In the genomic region with DNA sequence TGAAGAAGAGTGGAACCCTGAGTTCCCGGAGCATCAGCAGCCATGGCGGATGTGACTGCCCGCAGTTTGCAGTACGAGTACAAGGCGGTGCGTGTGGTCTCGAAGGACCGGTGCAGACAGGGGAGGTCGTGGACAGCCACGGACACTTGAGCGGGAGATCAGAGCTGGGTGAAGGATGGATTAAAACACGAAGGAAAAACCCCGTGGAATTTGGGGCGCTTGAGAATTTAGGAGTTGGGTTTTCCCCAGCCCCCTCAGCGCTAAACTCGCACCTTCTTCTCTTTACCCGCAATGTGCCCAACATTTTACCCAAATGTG, we compare ENCODE assay signal across 8 mouse cellular contexts. TPM values are rescaled to one million over a fixed set of nuclear protein-coding genes. Genes with fewer than 3 reads are reported as not detected.
DNase-seq lines count a peak whose midpoint lies in the region; ATAC-seq and TF ChIP-seq lines count a peak whose summit lies in the region.

No protein-coding gene starts in this region.

- H3K4me3 ChIP-seq in gastrocnemius, adult 2 months = peak overlapping the region; percentile 83
- peak overlapping the region; percentile 94 for H3K4me3 ChIP-seq in testis, adult 2 months (ENCODE audit: control insufficient read depth, low read depth, low read length)
- peak overlapping the region; percentile 94 for H3K4me3 ChIP-seq in liver, embryonic 11.5 days (ENCODE audit: low read depth, low read length)
- H3K4me3 ChIP-seq in stomach, postnatal 0 days (ENCODE audit: low read depth, low read length) = peak overlapping the region; percentile 77

- peak overlapping the region; percentile 84 for H3K4me2 ChIP-seq in liver, embryonic 11.5 days
- H3K4me2 ChIP-seq in stomach, postnatal 0 days (replicated peaks; ENCODE audit: low read depth) = peak overlapping the region; percentile 59

- no peaks in the 10 kb centered on the region for H3K9me3 ChIP-seq in liver, embryonic 11.5 days (ENCODE audit: control insufficient read depth, low read length)
- H3K9me3 ChIP-seq in stomach, postnatal 0 days (ENCODE audit: control insufficient read depth, low read length) = no peaks in the 10 kb centered on the region

- DNase-seq in gastrocnemius, adult 2 months = no peak
- DNase-seq in gastrocnemius, postnatal 36 days = no peak
- DNase-seq in testis, postnatal 10 days (ENCODE audit: low spot score) = no peak
- no peak for DNase-seq in liver, embryonic 11.5 days (ENCODE audit: low spot score)
- DNase-seq in stomach, postnatal 0 days (ENCODE audit: low spot score) = no peak
- DNase-seq in left cerebral cortex, postnatal 36 days (ENCODE audit: low spot score in 2 of 2) = no peak
- no peak for DNase-seq in adrenal gland, postnatal 25 days

- ATAC-seq in liver, embryonic 11.5 days (replicated peaks; ENCODE audit: low FRiP score) = no peak; the same call in 1 of the 2 replicates
- 0 out of 2 replicates have a peak, but pooled peaks have one; percentile 8 for ATAC-seq in stomach, postnatal 0 days (ENCODE audit: low FRiP score, low TSS enrichment)

- peak overlapping the region; percentile 86 for H3K9ac ChIP-seq in liver, embryonic 11.5 days (ENCODE audit: low read depth, low read length)
- H3K9ac ChIP-seq in stomach, postnatal 0 days (ENCODE audit: low read length) = peak overlapping the region; percentile 81

- intact Hi-C loops in gastrocnemius, adult 2 months (cut with DNase I) = loop anchor here (2.0 to 5.0 kb wide), 2 partner anchors 60 to 136 kb away; a partner anchor contains a TSS
- intact Hi-C loops in gastrocnemius, postnatal 36 days (cut with DNase I) = no loop called here
- intact Hi-C loops in left cerebral cortex, postnatal 36 days (cut with DNase I) = loop anchor here (5.0 kb wide), 1 partner anchor 39 kb away; a partner anchor contains a TSS

- no peak for TF ChIP-seq CTCF in gastrocnemius, adult 2 months (IDR thresholded peaks at IDR 0.05)
- no peak for TF ChIP-seq CTCF in testis, adult 2 months (IDR thresholded peaks at IDR 0.05; ENCODE audit: control insufficient read depth, insufficient read depth, insufficient replicate concordance, low read depth, low read length)
- TF ChIP-seq CTCF in stomach, postnatal 0 days (IDR thresholded peaks at IDR 0.05; ENCODE audit: low read depth) = no peak

- TF ChIP-seq POLR2A in testis, adult 2 months (IDR thresholded peaks at IDR 0.05; ENCODE audit: control insufficient read depth, low read depth, low read length) = no peak

- TF ChIP-seq EP300 in stomach, postnatal 0 days (optimal IDR thresholded peaks at IDR 0.05) = no peak

- peaks cover 2% of the 10 kb centered on the region; the same call in 1 of the 2 replicates for H3K4me1 ChIP-seq in testis, adult 2 months (ENCODE audit: control insufficient read depth, insufficient read depth, low read length)
- H3K4me1 ChIP-seq in liver, embryonic 11.5 days (replicated peaks; ENCODE audit: control insufficient read depth, insufficient read depth, low read length) = peaks cover 6% of the 10 kb centered on the region; the same call in 1 of the 2 replicates
- no peaks in the 10 kb centered on the region for H3K4me1 ChIP-seq in stomach, postnatal 0 days (replicated peaks; ENCODE audit: control insufficient read depth, insufficient read depth)

- no peaks in the 10 kb centered on the region for H3K27me3 ChIP-seq in testis, adult 2 months (ENCODE audit: control insufficient read depth, insufficient read depth, low read length)
- H3K27me3 ChIP-seq in liver, embryonic 11.5 days (replicated peaks; ENCODE audit: control insufficient read depth, insufficient read depth, low read length) = no peaks in the 10 kb centered on the region
- H3K27me3 ChIP-seq in stomach, postnatal 0 days (ENCODE audit: control insufficient read depth, insufficient read depth, low read length) = no peaks in the 10 kb centered on the region

- peaks cover 5% of the 10 kb centered on the region for H3K36me3 ChIP-seq in testis, adult 2 months (ENCODE audit: control insufficient read depth, insufficient read depth, low read length)
- peaks cover 24% of the 10 kb centered on the region for H3K36me3 ChIP-seq in liver, embryonic 11.5 days (ENCODE audit: control insufficient read depth, insufficient read depth, low read length)
- peaks cover 13% of the 10 kb centered on the region for H3K36me3 ChIP-seq in stomach, postnatal 0 days (ENCODE audit: control insufficient read depth, insufficient read depth, low read length)

- WGBS in liver, embryonic 11.5 days = 0% methylated on average over 17 of the region's 17 CpGs
- WGBS in stomach, postnatal 0 days = 1% methylated on average over 17 of the region's 17 CpGs

- peak overlapping the region; percentile 89 for H3K27ac ChIP-seq in gastrocnemius, adult 2 months
- H3K27ac ChIP-seq in testis, adult 2 months (ENCODE audit: control insufficient read depth, insufficient read depth, low read depth, low read length) = peak overlapping the region; percentile 67
- H3K27ac ChIP-seq in liver, embryonic 11.5 days (ENCODE audit: low read depth, low read length) = peak overlapping the region; percentile 65
- H3K27ac ChIP-seq in stomach, postnatal 0 days (replicated peaks) = peak overlapping the region; percentile 76

RNA-seq across cellular contexts. Expression of a gene that starts 0.2 kb away (rescaled TPM):
- 10 to 100 TPM; 46.2 to 46.8 TPM for total RNA-seq in gastrocnemius, adult 2 months (2021)
- total RNA-seq in gastrocnemius, postnatal 36 days (2021) = 10 to 100 TPM; 33.0 to 39.4 TPM
- polyA plus RNA-seq in testis, adult 2 months (2012; rRNA removed) = 45.6 and 45.7 TPM in 2 replicates
- polyA plus RNA-seq in liver, embryonic 11.5 days (2014; fragmentation: Nextera tagmentation; extraction: Ambion mirVana) = 75.3 and 86.7 TPM in 2 replicates
- 13.8 and 16.9 TPM in 2 replicates for polyA plus RNA-seq in stomach, postnatal 0 days (2015; fragmentation: Nextera tagmentation; extraction: Ambion mirVana)
- total RNA-seq in left cerebral cortex, postnatal 36 days (2021) = 10 to 100 TPM; 84.5 to 87.8 TPM
- total RNA-seq in adrenal gland, postnatal 25 days (2021) = 75.5 and 84.1 TPM in 2 replicates

RNA-seq across cellular contexts. Expression of a gene that starts 0.3 kb away (rescaled TPM):
- total RNA-seq in gastrocnemius, adult 2 months (2021) = under 1 TPM; 0.31 to 0.69 TPM
- total RNA-seq in gastrocnemius, postnatal 36 days (2021) = under 1 TPM; 0.46 to 0.89 TPM
- 6.4 and 8.1 TPM in 2 replicates for polyA plus RNA-seq in testis, adult 2 months (2012; rRNA removed)
- polyA plus RNA-seq in liver, embryonic 11.5 days (2014; fragmentation: Nextera tagmentation; extraction: Ambion mirVana) = 2.4 and 2.7 TPM in 2 replicates
- polyA plus RNA-seq in stomach, postnatal 0 days (2015; fragmentation: Nextera tagmentation; extraction: Ambion mirVana) = 1.7 and 1.8 TPM in 2 replicates
- total RNA-seq in left cerebral cortex, postnatal 36 days (2021) = 1 to 10 TPM in 1 of 2 experiments, under 1 TPM in 1; 0.69 to 1.4 TPM
- total RNA-seq in adrenal gland, postnatal 25 days (2021) = 1.7 and 2.0 TPM in 2 replicates

RNA-seq across cellular contexts. Expression of a gene that starts 39.2 kb away (rescaled TPM):
- total RNA-seq in gastrocnemius, adult 2 months (2021) = 10 to 100 TPM; 48.4 to 53.4 TPM
- 10 to 100 TPM; 48.6 to 51.0 TPM for total RNA-seq in gastrocnemius, postnatal 36 days (2021)
- 24.7 and 28.7 TPM in 2 replicates for polyA plus RNA-seq in testis, adult 2 months (2012; rRNA removed)
- 72.1 and 72.6 TPM in 2 replicates for polyA plus RNA-seq in liver, embryonic 11.5 days (2014; fragmentation: Nextera tagmentation; extraction: Ambion mirVana)
- 41.6 and 42.0 TPM in 2 replicates for polyA plus RNA-seq in stomach, postnatal 0 days (2015; fragmentation: Nextera tagmentation; extraction: Ambion mirVana)
- total RNA-seq in left cerebral cortex, postnatal 36 days (2021) = 10 to 100 TPM; 77.3 to 90.5 TPM
- total RNA-seq in adrenal gland, postnatal 25 days (2021) = 81.8 and 94.5 TPM in 2 replicates

RNA-seq across cellular contexts. Expression of a gene that starts 39.3 kb away (rescaled TPM):
- 10 to 100 TPM; 21.6 to 24.3 TPM for total RNA-seq in gastrocnemius, adult 2 months (2021)
- 10 to 100 TPM; 21.0 TPM for total RNA-seq in gastrocnemius, postnatal 36 days (2021)
- polyA plus RNA-seq in testis, adult 2 months (2012; rRNA removed) = 54.2 and 64.2 TPM in 2 replicates
- 16.9 and 18.2 TPM in 2 replicates for polyA plus RNA-seq in liver, embryonic 11.5 days (2014; fragmentation: Nextera tagmentation; extraction: Ambion mirVana)
- polyA plus RNA-seq in stomach, postnatal 0 days (2015; fragmentation: Nextera tagmentation; extraction: Ambion mirVana) = 27.0 and 27.1 TPM in 2 replicates
- total RNA-seq in left cerebral cortex, postnatal 36 days (2021) = 10 to 100 TPM; 74.1 to 87.5 TPM
- total RNA-seq in adrenal gland, postnatal 25 days (2021) = 72.3 and 79.3 TPM in 2 replicates
